Mouse (Mus musculus) left cerebral cortex, postnatal 25 days (tissue): Measurements from ENCODE around the gene Rsph14. TPM values are rescaled to one million over a fixed set of nuclear protein-coding genes. Genes with fewer than 3 reads are reported as not detected.

Experiments used
- DNase-seq, 2 experiments: peaks; one replicate each; pipeline ENCODE4 v3.0.0; 2022; ENCODE audit warnings: low spot score in 2 of 2, mixed read lengths in 1 of 2
- intact Hi-C: fragments of 180-260 bp; cut with DNase I; formaldehyde crosslinking; loops from one replicate; pipeline ENCODE4 v1.15.1; 2025
- total RNA-seq, 2 experiments: library from RNA; stranded (reverse); gene quantifications; 2 replicates each; pipeline ENCODE4 v1.2.3; 2021

Rsph14 gene
- total RNA-seq: under 1 TPM; 0.25 to 0.55 TPM

DNA sequence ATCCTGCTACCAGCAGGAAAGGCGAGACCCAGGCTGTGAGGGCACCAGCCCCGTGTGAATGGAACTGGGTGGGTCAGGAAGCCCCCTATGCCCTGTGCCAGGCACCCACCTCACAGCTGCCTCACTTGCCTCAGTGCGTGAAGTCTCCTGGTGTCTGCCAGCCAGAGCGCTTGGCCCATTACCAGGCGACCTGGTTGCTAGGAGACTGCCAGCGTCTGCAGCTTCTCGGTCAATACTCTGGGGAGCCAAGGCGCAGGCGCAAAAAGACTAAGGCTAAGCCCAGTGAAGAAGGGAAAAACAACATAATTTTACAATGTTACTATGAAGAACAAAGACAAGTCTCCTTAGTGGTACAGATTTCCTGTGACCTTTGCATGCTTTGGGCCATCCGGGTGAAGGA, at the start of gene Rsph14:
Gene Rsph14, minus strand, starts transcription at position 192 of the 400 bp plus-strand sequence.
- peak; percentile 82 to 86 for DNase-seq
- intact Hi-C loops: no loop called here

DNA sequence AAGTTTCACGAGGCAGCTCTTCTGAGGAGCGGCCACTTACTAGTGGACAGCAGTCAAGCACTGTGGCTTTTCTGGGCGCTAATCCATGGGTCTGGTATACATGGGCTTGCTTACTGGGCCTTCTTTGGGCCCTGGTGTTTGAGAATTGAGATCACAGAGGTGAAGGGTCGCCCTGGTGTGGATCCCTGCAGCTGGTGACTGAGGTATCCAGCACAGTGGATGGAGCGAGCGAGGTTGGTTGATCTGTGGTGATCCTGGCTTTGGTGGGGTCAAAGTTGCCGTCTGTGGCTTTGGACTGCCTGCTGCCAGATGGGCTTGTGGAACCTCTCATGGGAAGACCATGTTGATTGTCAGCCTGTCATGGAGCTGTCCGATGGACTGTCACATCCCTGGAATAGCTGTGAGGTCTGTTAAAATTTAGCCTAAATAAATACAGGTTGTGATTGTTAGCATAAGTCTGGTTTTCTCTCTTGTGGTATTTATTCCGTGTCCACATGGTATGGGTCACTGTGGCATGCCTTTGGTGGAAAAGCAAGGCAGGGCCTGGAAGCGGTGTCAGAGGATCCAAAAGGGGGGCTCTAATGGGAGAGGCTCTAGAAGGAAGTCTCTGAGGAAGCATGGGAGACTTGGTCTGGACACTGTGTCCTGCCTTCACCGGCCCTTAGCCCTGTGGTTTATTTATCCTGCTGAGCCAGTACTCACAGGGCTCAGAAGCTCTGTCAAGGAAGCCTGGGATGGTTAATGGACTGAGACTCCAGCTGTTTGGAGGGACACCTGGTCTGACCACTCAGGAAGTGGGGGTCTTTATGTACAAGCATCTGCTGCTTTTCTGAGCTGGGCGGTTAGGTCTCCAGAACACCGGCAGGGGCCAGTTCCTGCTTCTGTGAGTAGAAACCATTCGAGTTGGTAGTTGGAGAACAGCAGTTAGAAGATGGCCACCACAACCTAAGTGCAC, 46.1 kb upstream of the Rsph14 start:
- DNase-seq: no peak
- intact Hi-C loops: no loop called here

DNA sequence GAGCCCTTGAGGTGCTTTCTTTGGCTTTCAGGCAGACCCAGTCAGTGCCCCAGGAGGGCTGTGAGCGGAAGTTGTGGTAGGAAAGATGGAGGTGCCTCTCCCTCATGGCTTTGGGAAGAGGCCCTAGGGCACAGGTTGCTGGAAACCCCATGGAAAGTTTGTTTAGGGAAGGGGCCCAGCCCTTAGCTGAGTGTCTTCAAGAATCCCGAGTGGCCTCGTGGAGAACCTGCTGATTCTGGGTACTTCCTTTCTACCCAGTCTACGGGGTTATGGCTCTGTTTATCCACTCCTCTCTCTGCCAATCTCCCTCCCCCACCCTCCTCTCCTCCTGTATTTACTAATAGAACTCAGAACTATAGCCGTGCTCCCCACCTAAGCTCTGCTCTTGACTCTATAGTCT, 43.3 kb upstream of the Rsph14 start:
- intact Hi-C loops: no loop called here
- DNase-seq: no peak

DNA sequence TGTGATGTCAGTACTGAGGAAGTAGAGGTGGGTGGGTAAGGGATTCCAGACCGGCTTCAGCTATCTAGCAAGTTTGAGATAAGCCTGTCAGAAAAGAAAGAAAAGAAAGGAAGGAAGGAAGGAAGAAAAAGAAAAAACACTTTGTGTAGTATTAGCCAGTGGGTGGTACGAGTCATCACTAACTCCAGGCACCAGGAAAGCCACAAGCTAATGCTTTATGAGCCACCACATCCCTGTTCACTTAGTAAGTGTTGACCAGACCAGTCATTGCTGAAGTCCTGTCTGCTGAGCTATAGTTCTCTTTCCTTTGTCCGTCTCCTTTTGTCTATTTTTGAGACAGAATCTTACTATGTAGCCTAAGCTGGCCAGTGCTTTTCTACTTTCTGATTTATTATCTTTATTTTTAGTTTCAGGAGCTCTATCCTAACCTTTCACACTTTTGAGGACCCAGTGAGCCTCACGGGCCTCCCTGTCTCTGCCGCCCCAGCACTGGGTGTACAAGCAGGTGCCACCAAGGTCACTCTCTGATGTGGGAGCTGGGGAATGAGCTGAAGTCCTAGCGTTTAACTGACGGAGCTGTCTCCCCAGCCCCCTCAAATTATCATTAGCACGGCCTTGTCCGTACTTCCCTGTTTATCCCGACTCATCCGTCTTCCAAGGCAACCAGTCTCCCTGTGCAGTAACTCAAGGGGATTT, 38.0 kb upstream of the Rsph14 start:
- no peak for DNase-seq
- intact Hi-C loops: no loop called here

DNA sequence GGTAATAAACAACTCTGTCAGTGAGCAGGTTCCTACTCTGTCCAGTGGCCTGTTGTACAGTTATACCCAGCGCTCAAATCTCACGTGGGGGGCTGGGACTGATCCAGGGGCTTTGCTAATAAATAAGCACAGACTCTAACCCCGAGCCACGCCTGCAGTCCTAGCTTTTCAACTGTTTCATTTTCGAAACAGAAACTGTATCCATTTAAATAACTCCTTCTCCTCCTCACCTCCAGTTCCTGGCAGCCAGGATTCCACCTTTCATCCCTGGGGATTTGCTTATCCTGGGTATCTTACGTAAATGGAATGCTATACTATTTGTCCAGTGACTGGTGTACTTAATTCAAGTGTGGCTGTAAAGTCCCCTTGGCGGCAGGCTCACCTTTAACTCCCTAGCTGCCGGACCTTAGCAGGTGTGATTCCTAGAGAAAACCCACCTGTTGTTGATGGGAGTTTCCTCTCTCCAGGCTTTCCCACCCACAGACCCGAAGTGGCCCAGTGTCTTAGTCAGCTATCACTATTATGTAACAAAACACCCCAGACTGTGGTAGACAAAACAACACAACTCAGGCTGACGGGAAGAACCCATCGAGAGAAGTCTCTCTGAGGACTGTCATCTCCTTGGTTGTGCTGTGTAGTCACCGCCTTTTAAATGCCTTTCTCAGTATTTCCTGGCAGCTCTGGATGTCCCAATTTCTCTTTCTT, 36.4 kb upstream of the Rsph14 start:
- intact Hi-C loops: no loop called here
- DNase-seq: peak in 1 of 2 experiments; percentile 33

DNA sequence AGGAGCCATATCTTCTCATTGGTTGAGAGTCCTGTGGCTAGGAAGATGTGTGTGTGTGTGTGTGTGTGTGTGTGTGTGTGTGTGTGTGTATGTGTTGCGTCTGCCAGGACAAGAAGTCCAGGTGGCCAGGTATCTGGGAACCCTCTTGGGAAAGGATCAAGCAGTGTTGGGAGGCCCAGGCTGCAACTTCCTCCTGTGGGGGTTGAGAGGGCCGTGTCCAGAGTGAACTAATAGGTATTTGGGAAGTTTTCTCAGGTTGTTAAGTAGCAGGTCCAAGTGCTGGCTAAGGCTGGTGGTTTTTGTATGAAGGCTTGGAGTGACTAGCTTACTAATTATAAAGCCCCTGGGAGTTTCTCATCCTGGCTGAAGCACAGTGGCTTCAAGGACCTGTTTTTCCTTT, 35.7 kb upstream of the Rsph14 start:
- DNase-seq: no peak
- intact Hi-C loops: no loop called here

DNA sequence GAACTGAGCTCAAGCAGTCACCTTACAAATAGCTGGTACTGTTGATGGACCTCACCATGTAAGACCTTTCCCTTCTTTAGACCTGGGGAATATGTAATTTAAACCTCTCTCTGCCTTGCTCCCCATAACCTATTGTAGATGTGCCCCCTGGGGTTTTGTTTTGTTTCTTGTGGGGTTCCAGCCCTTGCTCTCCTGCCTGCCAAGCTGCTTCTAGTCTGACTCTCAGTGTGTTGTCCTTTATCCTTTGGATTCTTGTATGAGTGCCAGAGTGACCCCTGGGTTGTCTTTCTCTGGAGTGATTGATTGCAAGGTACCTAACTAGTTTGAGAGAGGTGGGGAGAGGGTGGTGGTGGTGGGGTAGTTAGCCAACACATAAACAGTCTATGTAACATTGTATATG, 35.1 kb upstream of the Rsph14 start:
- no peak for DNase-seq
- intact Hi-C loops: no loop called here

DNA sequence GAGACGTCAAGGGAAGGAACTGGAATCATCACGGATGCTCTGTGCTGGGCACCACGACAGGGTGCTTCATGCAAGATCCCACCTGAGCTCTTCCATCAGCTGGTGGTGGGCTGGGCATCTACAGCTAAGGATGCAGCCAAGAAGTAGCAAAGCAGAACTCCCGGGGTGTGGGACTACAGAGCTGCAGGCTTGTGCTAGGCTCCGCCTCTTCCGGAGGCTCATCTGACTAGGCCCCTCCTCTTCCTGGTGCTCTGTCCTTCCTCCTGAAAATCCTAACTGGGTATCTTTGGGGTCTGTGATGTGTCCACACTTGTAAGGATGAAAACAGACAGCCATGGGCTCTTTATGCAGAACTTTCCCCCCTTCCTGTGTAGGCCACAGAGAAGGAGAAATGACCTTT, 33.3 kb upstream of the Rsph14 start:
- intact Hi-C loops: no loop called here
- no peak for DNase-seq

DNA sequence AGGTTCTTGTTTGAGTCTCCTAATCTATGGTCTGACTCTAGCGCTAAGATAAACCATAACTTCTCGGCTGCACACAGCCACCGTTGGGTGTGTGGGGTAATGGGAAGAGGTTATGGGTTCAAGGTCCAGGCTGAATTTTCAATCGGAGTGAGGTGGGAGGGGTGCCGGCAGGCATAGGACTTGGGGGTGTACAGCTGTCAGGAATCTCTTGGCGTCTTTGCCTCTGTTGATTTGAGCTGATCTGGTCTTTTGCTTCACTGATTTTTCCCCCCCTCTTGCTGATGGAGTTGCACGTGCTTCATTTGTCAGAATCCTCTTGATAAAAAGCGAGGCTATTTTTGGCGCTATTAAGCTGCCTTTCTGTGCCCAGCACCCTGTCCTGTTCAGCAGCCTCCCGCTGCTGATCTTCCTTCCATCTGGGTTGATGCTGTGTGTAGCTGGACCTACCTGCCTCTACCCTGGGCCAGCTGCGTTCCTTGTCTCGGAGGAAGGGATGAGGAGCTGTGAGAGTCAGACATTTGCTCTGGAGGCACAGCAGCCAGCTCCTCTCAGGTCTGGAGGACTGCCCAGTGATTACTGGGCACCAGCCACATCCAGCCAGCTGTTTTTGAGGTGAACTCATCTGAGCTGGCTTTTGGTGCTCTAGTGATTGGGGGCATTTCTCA, 31.0 kb upstream of the Rsph14 start:
- intact Hi-C loops: loop anchor here (5.0 kb wide), 1 partner anchor 39 kb away; no protein-coding TSS in a partner anchor

DNA sequence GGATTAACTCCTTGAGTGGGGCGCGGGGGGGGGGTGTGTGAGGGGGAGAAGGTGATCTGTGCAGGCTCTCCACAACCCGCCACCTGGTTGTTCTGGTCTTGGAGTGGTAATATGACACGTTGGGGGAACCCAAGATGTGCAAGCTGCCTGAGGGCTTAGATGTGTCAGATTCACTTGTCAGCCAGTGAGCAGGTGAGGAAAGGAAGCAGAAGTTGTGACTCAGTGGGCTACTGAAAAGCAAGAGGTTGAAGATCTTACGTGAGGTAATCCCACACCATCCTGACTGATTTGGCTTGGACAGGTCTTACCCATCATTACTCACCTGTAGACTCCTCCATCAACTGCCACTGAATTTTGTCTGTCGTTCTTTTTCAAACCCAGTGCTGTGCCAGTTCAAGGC, 30.2 kb upstream of the Rsph14 start:
- DNase-seq: no peak
- intact Hi-C loops: loop anchor here (5.0 kb wide), 1 partner anchor 40 kb away; no protein-coding TSS in a partner anchor

More for the DNA sequence above, 31.0 kb upstream of the Rsph14 start:
- peak in 1 of 2 experiments; percentile 22 for DNase-seq

DNA sequence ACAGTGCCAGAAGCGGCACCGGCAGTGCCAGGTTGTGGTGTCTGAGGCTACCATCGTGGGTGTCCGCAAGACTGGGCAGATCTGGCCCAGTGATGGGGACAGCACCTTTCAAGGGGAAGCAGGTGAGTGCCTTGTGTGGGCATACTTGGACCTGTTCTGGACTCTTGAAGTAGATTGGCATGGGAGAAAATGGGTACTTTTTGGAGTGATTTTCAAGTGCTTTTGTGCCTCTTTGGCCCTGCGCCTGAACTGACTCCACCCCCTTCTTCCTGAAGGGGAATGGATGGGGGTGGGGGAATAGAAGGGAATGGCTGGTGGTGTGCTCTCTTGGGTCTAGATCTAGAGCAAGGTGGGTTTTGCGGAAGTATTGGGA, 29.8 kb upstream of the Rsph14 start:
- DNase-seq: no peak
- intact Hi-C loops: loop anchor here (5.0 kb wide), 1 partner anchor 40 kb away; no protein-coding TSS in a partner anchor

DNA sequence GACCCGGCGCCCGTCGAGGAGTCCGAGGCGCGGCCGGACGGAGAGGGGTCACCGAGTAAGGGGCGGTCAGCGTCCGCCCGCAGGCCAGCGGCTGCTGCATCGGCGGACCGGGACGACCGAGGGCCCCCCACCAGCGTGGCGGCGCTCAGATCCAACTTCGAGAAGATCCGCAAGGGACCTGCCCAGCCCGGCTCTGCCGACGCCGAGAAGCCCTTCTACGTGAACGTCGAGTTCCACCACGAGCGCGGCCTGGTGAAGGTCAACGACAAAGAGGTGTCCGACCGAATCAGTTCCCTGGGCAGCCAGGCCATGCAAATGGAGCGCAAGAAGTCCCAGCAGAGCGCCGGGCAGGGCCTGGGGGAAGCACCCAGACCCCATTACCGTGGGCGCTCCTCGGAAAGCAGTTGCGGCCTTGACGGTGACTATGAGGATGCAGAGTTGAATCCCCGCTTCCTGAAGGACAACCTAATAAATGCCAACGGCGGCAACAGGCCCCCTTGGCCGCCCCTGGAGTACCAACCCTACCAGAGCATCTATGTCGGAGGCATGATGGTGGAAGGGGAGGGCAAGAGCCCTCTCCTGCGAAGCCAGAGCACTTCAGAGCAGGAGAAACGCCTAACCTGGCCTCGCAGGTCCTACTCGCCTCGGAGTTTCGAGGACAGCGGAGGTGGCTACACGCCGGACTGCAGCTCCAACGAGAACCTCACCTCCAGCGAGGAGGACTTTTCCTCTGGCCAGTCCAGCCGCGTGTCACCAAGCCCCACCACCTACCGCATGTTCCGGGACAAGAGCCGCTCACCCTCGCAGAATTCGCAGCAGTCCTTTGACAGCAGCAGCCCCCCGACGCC, 29.2 kb upstream of the Rsph14 start:
- intact Hi-C loops: loop anchor here (5.0 kb wide), 1 partner anchor 41 kb away; no protein-coding TSS in a partner anchor

DNA sequence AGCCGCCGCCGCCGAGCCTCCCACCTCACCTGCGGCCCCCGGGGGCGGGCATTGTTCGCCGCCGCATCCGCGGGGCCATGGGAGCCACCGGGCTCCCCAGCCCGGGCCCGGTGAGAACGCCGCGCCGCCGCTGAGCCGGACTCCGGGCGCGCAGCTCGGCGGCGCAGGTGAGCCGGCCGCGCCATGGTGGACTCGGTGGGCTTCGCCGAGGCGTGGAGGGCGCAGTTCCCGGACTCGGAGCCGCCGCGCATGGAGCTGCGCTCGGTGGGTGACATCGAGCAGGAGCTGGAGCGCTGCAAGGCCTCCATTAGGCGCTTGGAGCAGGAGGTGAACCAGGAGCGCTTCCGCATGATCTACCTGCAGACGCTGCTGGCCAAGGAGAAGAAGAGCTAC, 28.5 kb upstream of the Rsph14 start:
- DNase-seq: peak in 1 of 2 experiments; percentile 51
- intact Hi-C loops: loop anchor here (5.0 kb wide), 1 partner anchor 41 kb away; no protein-coding TSS in a partner anchor

More for the DNA sequence above, 29.2 kb upstream of the Rsph14 start:
- no peak for DNase-seq

DNA sequence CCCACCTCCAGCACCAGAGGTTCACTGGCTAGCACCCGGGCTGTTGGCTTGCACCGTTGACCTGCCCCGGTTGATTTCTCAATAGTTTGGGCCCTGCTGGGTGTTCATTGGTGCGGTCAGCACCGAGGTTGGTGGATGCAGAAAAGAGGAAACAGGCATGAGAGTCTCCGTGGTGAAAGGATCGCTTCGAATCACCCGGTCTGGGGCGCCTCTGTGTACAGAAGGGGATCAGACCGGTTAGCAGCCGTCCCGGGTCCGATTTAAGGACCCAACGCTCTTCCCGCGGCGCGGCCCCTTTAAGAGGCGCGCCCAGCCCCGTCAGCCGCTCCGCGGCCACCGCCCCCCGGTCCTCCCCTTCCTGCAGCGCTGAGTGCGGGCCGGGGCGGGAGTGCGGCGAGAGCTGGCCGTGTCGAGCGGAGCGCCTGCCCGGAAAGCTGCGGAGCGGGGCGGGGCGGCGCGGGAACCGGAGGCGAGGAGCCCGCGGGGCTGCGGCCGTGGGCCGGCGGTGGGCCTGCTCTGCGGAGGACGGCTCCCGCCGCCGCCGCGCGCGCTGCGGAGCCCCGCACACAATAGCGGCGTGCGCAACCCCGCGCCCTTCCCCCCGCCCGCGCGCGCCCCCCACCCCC, 27.9 kb upstream of the Rsph14 start, which contains the start of gene Bcr:
Gene Bcr, plus strand, starts transcription at position 376 of the 626 bp plus-strand sequence.
- DNase-seq: peak; percentile 77 to 80
- intact Hi-C loops: loop anchor here (5.0 kb wide), 1 partner anchor 42 kb away; no protein-coding TSS in a partner anchor

DNA sequence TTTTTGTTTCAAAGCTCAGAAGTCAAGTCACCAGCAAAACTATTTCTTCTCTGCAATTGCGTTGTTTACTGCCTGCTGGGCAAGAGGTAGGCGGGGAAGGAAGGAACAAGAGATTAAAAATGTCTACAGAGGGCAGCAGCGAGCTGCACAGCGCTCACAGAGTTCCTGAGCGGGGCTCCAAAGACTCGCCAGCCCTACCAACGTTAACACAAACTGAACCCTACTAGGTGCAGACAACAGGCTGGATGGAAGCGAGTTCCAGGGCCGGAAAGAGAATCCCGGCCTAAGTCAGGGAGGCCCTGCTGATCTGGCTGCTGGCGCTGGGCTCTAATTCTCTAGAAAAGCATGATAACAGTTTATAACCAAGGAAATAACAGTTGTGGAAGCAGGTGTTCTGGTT, 27.0 kb upstream of the Rsph14 start:
- DNase-seq: peak; percentile 80 to 87
- intact Hi-C loops: loop anchor here (1.0 to 5.0 kb wide), 2 partner anchors 92 to 193 kb away; no protein-coding TSS in a partner anchor

DNA sequence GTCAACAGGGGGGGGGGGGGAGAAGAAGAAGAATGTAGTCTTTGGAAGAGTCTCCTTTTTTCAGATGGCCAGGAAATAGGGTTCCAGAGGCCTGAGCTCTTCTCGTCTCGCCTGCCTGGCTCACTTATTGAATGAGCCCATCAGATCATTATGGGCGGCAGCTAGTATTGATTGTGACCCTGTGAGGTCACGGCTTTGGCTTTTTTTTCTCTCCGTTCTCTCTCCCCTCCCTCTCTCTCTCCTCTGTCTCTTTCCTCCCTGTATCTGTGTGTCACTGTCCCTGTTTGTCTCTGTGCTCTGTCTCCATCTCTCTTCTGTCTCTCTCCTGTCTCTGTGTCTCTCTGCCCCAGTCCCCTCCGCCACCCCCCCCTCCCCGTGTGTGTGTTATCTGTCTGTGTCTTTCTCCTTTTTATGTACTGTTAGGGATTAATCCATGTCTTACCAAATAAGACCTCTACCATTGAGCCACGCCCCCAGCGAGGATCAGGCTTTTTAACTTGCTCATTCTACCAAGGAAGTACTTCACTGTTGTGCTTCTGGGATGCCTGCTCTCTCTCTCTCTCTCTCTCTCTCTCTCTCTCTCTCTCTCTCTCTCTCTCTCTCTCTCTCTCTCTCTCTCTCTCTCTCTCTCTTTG, 26.5 kb upstream of the Rsph14 start:
- intact Hi-C loops: loop anchor here (1.0 to 5.0 kb wide), 2 partner anchors 92 to 193 kb away; no protein-coding TSS in a partner anchor
- DNase-seq: no peak

DNA sequence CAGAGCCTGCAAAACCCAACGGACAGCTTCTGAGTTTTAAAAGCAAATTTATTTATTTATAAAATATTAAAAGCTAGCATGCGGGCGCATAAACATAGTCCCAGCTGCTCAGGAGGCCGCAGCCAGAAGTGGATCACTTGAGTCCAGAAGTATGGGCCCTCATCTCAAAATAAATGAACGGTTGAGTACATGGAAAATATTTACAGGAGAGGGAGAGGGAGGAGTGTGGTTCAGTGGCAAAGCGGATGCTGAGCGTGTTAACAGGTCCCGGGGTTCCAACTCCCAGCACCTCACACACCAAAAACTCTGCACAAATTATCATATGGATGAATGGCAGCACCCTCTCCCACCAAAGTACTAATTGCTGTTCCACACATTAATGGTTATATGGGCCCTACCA, 25.9 kb upstream of the Rsph14 start:
- no peak for DNase-seq
- intact Hi-C loops: loop anchor here (5.0 kb wide), 1 partner anchor 194 kb away; no protein-coding TSS in a partner anchor
